Mouse (Mus musculus) kidney, embryonic 14.5 days (tissue): ENCODE measurements around the gene Fnbp1. TPM values are rescaled to one million over a fixed set of nuclear protein-coding genes. Genes with fewer than 3 reads are reported as not detected.

Experiments used
- ATAC-seq: fragments of 200-750 bp; cut with Nextera tagmentation; 2 replicates; pipeline ENCODE4 v1.8.0; 2017; ENCODE audit warnings: moderate number of reproducible peaks, mild to moderate bottlenecking, moderate TSS enrichment, moderate library complexity; ENCODE audit not compliant: low FRiP score, low TSS enrichment
- H3K27ac ChIP-seq: fragments of 300-500 bp; sonication (generic); 2 replicates; pipeline ENCODE4 v1.5.1; 2014; ENCODE audit warnings: low read depth, mild to moderate bottlenecking, low read length, moderate library complexity, mixed read lengths
- H3K27me3 ChIP-seq: fragments of 300-500 bp; sonication (generic); 2 replicates; pipeline ENCODE4 v1.6.1; 2014; ENCODE audit warnings: mild to moderate bottlenecking, low read length; ENCODE audit not compliant: control insufficient read depth, insufficient read depth
- H3K36me3 ChIP-seq: fragments of 300-500 bp; sonication (generic); 2 replicates; pipeline ENCODE4 v1.6.1; 2014; ENCODE audit warnings: low read length, mixed read lengths; ENCODE audit not compliant: control insufficient read depth, insufficient read depth
- H3K4me1 ChIP-seq: fragments of 300-500 bp; sonication (generic); 2 replicates; pipeline ENCODE4 v1.6.1; 2014; ENCODE audit warnings: low read length, mixed read lengths; ENCODE audit not compliant: control insufficient read depth, insufficient read depth
- H3K4me2 ChIP-seq: fragments of 300-500 bp; sonication (generic); replicated peaks from 2 replicates; pipeline ENCODE4 v1.6.1; 2014; ENCODE audit warnings: low read depth, mild to moderate bottlenecking, low read length
- H3K4me3 ChIP-seq: fragments of 300-500 bp; sonication (generic); 2 replicates; pipeline ENCODE4 v1.5.1; 2014; ENCODE audit warnings: mild to moderate bottlenecking, low read length
- H3K9ac ChIP-seq: fragments of 300-500 bp; sonication (generic); 2 replicates; pipeline ENCODE4 v1.6.1; 2014; ENCODE audit warnings: low read depth, mild to moderate bottlenecking, low read length, moderate library complexity
- H3K9me3 ChIP-seq: fragments of 300-500 bp; sonication (generic); 2 replicates; pipeline ENCODE4 v1.6.1; 2016; ENCODE audit warnings: low read length; ENCODE audit not compliant: control insufficient read depth
- WGBS: fragments of 180-500 bp; shearing (Covaris S2); extraction: QIAGEN DNeasy Blood & Tissue Kit; methylation state at CpG from one replicate; pipeline ENCODE4 v1.1.7; 2014; 5-methylcytosine and 5-hydroxymethylcytosine counted together
- polyA plus RNA-seq: library from polyadenylated mRNA; unstranded; fragments of >200 nt; fragmentation: Nextera tagmentation; extraction: Ambion mirVana; gene quantifications from 2 replicates; pipeline ENCODE4 v1.2.1, GENCODE M21; 2014

The Fnbp1 gene
- polyA plus RNA-seq, 1 experiment from 2014 or later: 24.1 TPM

GRCm38 (mm10) chr2:31017625-31018317 lies 124.0 kb downstream of the Fnbp1 start:
- WGBS: 94% methylated on average over 18 of the region's 18 CpGs
- H3K27me3 ChIP-seq: no peaks in the 10 kb centered on the region
- no peak overlapping the region for H3K4me2 ChIP-seq
- no peak overlapping the region for H3K9ac ChIP-seq
- no peak for ATAC-seq
- H3K27ac ChIP-seq: no peak overlapping the region
- H3K4me1 ChIP-seq: no peaks in the 10 kb centered on the region
- H3K36me3 ChIP-seq: peaks cover 36% of the 10 kb centered on the region
- H3K4me3 ChIP-seq: no peak overlapping the region
- H3K9me3 ChIP-seq: no peaks in the 10 kb centered on the region

- H3K9me3 ChIP-seq: no peaks in the 10 kb centered on the region
- WGBS: 62% methylated on average over 14 of the region's 14 CpGs
- H3K27ac ChIP-seq: no peak overlapping the region
- no peak overlapping the region for H3K4me2 ChIP-seq
- H3K9ac ChIP-seq: no peak overlapping the region
- H3K36me3 ChIP-seq: peaks cover 27% of the 10 kb centered on the region
- no peak for ATAC-seq
- no peaks in the 10 kb centered on the region for H3K27me3 ChIP-seq
- no peak overlapping the region for H3K4me3 ChIP-seq
- H3K4me1 ChIP-seq: no peaks in the 10 kb centered on the region
Observed at GRCm38 (mm10) chr2:31013371-31014120, 128.3 kb downstream of the Fnbp1 start.

GRCm38 (mm10) chr2:31007208-31007607 lies 134.6 kb downstream of the Fnbp1 start:
- H3K9ac ChIP-seq: no peak overlapping the region
- no peaks in the 10 kb centered on the region for H3K4me1 ChIP-seq
- H3K36me3 ChIP-seq: peaks cover 10% of the 10 kb centered on the region; the same call in 1 of the 2 replicates
- no peaks in the 10 kb centered on the region for H3K9me3 ChIP-seq
- no peak overlapping the region for H3K4me3 ChIP-seq
- H3K27me3 ChIP-seq: no peaks in the 10 kb centered on the region
- no peak overlapping the region for H3K27ac ChIP-seq
- no peak for ATAC-seq
- H3K4me2 ChIP-seq: no peak overlapping the region
- 88% methylated on average over 5 of the region's 5 CpGs for WGBS

GRCm38 (mm10) chr2:31006434-31006833 lies 135.4 kb downstream of the Fnbp1 start:
- Histone ChIP-seq H3K4me1 (no peaks in the 10 kb centered on the region), H3K9me3 (no peaks in the 10 kb centered on the region), H3K27ac (no peak overlapping the region), H3K27me3 (no peaks in the 10 kb centered on the region), H3K4me2 (no peak overlapping the region), H3K9ac (no peak overlapping the region), H3K36me3 (peaks cover 13% of the 10 kb centered on the region; the same call in 1 of the 2 replicates), H3K4me3 (no peak overlapping the region)
- WGBS: 87% methylated on average over 5 of the region's 5 CpGs
- no peak for ATAC-seq

GRCm38 (mm10) chr2:31005453-31005852 lies 136.4 kb downstream of the Fnbp1 start:
- no peak for ATAC-seq
- Histone ChIP-seq H3K9ac (no peak overlapping the region), H3K36me3 (peaks cover 9% of the 10 kb centered on the region; the same call in 1 of the 2 replicates), H3K27me3 (no peaks in the 10 kb centered on the region), H3K4me2 (no peak overlapping the region), H3K9me3 (no peaks in the 10 kb centered on the region), H3K4me3 (no peak overlapping the region), H3K4me1 (no peaks in the 10 kb centered on the region), H3K27ac (no peak overlapping the region)
- WGBS: 82% methylated on average over 2 of the region's 2 CpGs

GRCm38 (mm10) chr2:31002857-31003256 lies 139.0 kb downstream of the Fnbp1 start:
- Histone ChIP-seq H3K4me1 (no peaks in the 10 kb centered on the region), H3K4me2 (no peak overlapping the region), H3K27ac (no peak overlapping the region), H3K9ac (no peak overlapping the region), H3K27me3 (no peaks in the 10 kb centered on the region), H3K9me3 (no peaks in the 10 kb centered on the region), H3K4me3 (no peak overlapping the region), H3K36me3 (peaks cover 8% of the 10 kb centered on the region; the same call in 1 of the 2 replicates)
- WGBS: 89% methylated on average over 10 of the region's 10 CpGs
- ATAC-seq: no peak

- Histone ChIP-seq H3K4me3 (no peak overlapping the region), H3K27me3 (no peaks in the 10 kb centered on the region), H3K9me3 (no peaks in the 10 kb centered on the region), H3K27ac (no peak overlapping the region), H3K36me3 (peaks cover 4% of the 10 kb centered on the region; the same call in 1 of the 2 replicates), H3K4me2 (no peak overlapping the region), H3K4me1 (no peaks in the 10 kb centered on the region), H3K9ac (no peak overlapping the region)
- no peak for ATAC-seq
- WGBS: 48% methylated on average over 8 of the region's 8 CpGs
Observed at GRCm38 (mm10) chr2:30998443-30999260, 143.2 kb downstream of the Fnbp1 start.

- H3K9me3 ChIP-seq: no peaks in the 10 kb centered on the region
- H3K27me3 ChIP-seq: no peaks in the 10 kb centered on the region
- H3K4me1 ChIP-seq: no peaks in the 10 kb centered on the region
- ATAC-seq: no peak
- no peak overlapping the region for H3K27ac ChIP-seq
- no peak overlapping the region for H3K4me3 ChIP-seq
- no peaks in the 10 kb centered on the region; the same call in 1 of the 2 replicates for H3K36me3 ChIP-seq
- 66% methylated on average over 11 of the region's 11 CpGs for WGBS
- H3K4me2 ChIP-seq: no peak overlapping the region
- H3K9ac ChIP-seq: no peak overlapping the region
Observed at GRCm38 (mm10) chr2:30995432-30995996, 146.3 kb downstream of the Fnbp1 start.
